Mouse (Mus musculus) heart, postnatal 10 days (tissue): ENCODE data around the gene Trip10. TPM values are rescaled to one million over a fixed set of nuclear protein-coding genes. Genes with fewer than 3 reads are reported as not detected.

Experiments
- DNase-seq, 2 experiments: peaks; one replicate each; pipeline ENCODE4 v3.0.0; 2021
- intact Hi-C: fragments of 180-260 bp; cut with DNase I; formaldehyde crosslinking; loops from one replicate; pipeline ENCODE4 v1.15.1; 2025
- total RNA-seq, 2 experiments: library from RNA; stranded (reverse); gene quantifications; 2 replicates each; pipeline ENCODE4 v1.2.3; 2021

The Trip10 gene
- total RNA-seq, 2 experiments from 2014 or later = 57.8 to 72.1 TPM

DNA sequence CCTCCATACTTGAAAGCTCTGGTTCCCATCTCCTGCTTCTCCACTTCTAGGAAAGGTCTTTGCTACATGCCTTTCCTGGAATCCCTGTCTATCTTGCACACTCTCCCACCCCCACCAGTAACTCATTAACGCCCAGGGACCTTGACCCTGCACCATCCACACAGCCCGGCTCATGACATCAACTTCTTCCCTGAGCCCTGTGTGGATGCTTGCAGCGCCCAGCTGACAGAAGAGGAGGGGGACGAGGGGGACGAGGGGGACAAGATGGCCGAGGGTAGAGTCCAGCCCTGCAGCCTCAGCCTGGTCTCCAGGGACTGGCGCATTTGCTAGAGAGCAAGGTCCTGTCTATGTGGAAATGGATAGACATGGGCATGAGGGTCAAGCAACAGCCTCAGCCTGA, 16.2 kb upstream of the Trip10 start:
- no peak for DNase-seq
- intact Hi-C loops = no loop called here

DNA sequence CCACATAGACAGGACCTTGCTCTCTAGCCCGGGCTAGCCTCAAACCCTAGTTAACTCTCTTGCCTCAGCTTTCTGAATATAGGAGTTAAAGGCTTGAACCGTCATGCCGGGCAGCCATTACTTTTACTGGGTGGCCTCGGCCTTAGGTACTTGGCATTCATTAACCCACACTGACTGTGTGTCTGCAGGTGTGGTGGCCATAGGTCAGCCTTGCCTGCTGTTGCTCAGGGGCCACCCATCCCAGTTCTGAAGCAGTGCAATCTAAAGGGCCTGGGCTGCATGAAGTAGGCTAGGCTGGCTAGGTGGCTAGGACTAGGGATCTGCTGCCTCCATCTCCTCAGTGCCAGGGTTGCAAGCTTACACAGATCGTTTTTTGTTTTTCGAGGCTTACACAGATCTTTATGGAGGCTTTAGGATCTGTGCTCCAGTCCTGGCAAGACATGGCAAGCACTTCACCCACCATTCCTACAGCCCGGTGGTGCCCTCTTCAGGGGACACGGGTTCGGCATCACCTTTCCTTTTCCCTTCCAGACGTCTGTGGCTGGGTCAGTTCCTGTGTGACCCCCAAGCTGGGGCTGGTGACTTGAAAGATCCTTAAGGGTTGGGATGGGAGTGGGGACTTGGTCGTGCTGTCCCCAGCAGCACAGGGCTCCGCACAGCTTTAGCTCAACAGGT, 14.9 kb upstream of the Trip10 start:
- no peak for DNase-seq
- intact Hi-C loops = no loop called here

- DNase-seq = no peak
- intact Hi-C loops = no loop called here
Observed at GRCm38 (mm10) chr17:57235803-57236202, 13.5 kb upstream of the Trip10 start.

DNA sequence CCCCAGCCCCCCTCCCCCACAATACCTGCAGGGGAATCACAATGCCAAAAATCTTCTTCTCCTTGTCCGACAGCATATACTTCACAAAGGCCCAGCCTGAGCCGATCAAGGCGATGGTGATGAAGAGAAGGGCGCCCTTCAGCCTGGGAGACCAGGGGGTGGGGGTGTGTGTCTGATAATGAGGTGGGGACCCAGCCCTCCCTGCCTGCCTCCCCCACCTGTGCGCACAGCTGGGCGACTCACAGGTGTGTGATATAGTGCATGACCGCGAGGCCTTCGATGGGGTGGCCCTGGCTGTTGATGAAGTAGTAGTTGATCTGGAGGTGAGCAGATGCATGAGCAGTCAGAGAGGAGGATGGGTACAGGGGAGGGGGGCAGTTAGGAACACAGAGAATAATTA, 12.1 kb upstream of the Trip10 start:
- intact Hi-C loops = no loop called here
- DNase-seq = no peak

DNA sequence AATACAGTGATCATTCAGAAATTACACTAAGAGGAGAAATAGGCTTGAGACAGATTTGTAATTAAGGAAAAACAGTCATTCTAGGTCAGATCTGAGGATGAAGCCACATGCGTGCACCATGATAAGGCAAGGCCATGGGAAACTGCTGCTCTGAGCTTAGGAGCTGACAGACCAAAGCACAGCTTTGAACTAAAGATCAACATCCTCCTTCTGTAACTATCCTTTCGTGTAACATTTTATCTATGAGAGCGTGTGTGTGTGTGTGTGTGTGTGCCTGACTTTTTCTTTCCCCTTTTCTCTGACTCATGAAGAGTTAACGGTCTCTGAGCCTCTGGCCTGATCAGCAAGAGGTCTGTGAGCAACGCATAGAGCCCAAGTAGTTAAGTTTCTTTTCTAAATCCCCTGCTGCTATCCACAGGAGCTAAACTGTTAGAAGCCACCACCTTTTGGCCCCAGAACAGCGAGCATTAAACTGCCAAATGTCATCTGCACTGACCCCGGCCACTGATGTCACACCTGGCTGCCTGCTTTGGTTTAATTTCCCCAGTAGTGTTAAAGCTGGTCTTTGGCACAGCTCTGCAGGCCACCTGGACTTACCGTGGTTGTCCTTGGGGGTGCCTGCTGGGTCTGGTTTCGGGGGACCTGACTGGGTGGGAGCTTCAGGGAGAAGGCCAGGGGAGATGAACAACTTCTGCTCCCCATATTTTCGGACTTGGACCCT, 5.4 kb upstream of the Trip10 start:
- intact Hi-C loops = loop anchor here (10.0 kb wide), 1 partner anchor 249 kb away; the partner anchor contains the start of genes Alkbh7 and Clpp
- no peak for DNase-seq

DNA sequence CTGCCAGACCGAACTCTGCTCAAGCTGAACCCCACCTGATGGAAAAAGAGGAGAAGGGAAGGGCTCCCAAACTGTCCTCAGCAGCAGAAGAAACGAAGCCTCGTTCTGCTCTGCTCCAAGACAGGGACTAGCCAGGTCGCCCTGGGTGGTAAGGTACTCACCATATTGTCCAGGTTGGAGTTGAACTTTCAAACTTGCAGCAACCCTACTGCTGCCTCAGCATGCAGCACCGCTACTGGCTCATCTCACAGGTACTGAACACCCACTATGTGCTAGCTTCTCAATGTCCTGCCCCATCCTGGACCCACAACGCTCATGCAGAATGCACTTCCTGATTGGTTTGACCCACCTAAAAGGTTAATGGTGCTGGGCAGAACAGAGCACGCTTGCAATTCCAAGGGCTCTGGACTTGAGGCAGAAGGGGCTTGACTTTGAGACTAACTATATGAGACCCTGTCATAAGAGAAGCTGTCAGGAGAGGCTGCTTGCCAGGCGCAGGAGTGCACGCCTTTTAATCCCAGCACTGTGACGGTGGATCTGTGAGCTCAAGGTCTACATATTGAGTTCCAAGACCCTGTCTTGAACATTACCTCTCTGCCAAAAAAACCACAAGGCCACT, 3.8 kb upstream of the Trip10 start:
- intact Hi-C loops = loop anchor here (5.0 to 10.0 kb wide), 2 partner anchors 183 to 251 kb away; partner anchors contain the start of genes Alkbh7 and Clpp
- DNase-seq = no peak

DNA sequence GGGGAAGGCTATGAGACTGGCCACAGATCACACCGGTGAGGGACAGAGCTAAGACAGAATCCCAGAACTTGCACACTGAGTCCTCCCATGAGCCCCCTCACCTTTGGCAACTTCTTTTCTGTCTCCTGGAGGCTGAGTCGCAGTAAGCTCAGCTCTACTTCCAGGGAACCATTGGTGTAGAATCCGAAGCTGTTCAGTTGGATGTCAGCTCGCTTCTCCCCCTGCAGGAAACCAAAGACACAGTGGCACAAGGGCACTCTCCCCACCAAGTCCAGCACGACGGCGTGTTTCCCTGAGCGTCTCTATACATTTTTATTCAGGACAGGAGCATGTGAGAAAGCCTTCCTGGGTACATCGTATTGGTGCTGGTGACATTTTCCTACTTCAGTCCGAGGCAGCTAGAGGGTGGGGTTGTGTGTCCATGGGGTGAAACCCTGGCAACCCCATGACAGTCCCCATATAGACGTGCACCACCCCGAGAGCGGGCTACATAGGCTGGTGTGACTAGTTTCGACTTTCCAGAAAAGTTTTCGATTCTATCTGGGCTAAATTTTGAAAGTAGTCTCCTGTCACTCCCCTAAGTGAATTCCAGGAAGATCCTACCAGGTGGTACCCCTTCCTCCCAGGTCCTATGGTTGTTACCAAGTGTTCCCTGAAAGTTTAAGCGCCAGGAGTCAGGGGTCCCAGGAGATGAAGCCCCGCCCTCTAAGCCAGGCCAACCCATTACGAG, 2.4 kb upstream of the Trip10 start:
- intact Hi-C loops = loop anchor here (5.0 to 10.0 kb wide), 2 partner anchors 185 to 252 kb away; partner anchors contain the start of genes Alkbh7 and Clpp
- DNase-seq = no peak

DNA sequence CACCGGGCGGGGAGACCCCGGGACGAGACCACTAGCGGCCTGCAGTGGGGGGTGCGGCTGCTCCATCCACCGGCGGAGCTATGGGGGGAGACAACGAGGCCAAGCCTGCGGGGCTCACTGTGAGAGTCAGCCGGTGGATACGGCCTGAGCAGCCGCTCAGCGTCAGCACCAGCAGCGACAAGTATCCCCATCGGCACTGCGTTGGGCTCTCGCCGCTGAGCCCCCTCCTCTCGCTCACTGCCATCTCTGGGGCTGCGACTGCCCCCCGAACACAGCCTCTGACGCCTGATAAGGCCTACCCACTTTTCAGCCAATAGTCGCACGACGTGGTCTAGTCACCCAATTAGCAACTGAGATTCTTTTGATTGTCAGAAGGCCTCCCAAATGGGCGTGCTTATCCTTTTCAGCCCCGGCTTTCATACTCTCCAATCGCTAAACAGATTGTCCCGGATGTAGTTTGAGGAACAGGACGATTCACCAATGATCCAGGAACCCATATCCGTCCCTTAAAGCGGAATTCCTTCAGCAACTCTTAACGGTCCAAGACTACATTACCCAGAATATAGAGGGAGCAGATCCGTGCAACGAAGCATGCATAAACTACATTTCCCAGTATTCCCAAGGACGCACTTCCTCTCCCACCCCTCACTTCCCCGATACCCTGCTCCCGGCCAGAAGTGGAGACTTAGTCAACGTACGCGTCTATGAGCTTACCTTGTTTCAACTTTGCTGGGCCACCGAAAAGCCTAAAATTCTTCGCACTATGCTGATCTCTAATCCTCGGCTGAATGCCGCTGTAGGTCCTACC, 1.7 kb upstream of the Trip10 start:
- intact Hi-C loops = loop anchor here (1.0 to 10.0 kb wide), 3 partner anchors 29 to 253 kb away; partner anchors contain the start of genes Alkbh7 and Clpp
- DNase-seq = peak; percentile 97 to 98

DNA sequence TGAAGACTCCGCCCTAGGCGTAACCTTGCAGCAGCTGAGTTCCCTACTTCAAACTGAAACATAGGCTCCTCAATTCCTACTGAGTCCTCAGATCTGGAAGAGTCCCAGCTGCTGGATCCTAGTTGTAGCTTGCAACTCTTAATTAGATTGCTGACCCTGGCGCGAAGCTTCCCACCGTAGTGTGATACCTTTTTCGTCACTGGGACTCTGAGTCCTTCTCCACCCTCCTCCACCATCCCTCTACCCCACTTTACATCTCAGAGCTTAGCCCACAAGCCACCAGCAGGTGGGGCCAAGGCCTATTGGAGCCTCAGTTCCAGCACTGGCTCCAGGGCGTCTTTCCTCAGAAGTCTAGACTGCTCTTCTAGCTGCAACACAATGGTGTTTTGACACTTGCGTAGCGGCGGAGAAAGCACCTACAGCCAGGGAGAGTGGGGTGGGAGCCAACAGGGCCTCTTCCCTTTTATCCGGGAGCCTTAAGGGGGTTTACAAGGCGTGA, 1.0 kb upstream of the Trip10 start, which contains the start of gene Gpr108:
Gene Gpr108 (minus strand): TSS at position 246 of the 499 bp plus-strand sequence.
- intact Hi-C loops = loop anchor here (1.0 to 10.0 kb wide), 3 partner anchors 28 to 253 kb away; partner anchors contain the start of genes Alkbh7 and Clpp
- DNase-seq = peak; percentile 89 to 92

DNA sequence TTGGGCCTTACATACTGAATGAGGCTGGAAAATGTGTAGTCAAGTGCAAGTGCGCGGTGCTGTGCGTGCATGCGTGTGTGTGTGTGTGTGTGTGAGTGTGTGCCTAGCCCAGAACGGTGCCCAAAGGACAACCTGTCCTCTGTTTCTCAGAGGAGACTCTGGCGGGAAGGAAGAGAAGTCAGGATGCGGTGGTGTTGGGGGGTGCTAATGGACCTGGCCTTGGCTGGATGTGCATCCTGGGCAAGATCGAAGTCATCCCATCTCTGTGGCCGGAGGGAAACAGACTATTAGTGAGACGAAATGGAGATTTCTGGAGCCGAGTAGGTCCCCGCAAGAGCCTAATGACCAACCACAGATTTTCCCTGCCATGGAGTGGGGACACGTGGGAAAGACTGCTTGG, 484 bp upstream of the Trip10 start:
- intact Hi-C loops = loop anchor here (1.0 to 10.0 kb wide), 3 partner anchors 28 to 254 kb away; partner anchors contain the start of genes Alkbh7 and Clpp
- peak in 1 of 2 experiments; percentile 40 for DNase-seq

DNA sequence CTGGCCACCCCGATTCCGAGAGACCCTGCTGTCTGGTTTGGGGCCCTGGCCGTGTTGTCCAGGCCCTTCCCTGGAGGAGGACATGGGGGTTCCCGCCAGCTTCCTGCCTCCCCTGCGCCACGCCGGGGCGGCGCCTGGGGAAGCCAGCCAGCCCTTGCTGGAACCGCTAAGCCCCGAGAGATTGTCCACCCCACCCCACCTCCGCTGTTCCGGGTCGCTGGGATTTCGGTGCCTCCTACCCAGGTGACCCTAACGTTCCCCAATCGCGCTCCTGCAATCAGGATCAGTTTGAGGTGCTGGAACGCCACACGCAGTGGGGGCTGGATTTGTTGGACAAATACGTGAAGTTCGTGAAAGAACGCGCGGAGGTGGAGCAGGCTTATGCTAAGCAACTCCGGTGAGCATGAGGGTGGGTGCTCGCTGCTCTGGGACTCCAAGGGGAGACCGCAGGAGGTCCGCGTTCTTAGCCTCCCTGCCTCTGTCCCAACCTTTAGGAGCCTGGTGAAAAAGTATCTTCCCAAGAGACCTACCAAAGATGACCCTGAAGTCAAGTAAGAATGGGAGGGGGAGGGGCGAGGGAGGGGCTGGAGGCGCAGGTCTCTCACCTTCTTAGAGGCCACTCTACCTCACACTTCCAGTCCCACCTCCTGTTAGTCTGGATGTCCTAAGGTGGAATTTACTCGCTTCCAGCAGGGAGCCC, 1.4 kb downstream of the Trip10 start:
- DNase-seq = peak; percentile 71 to 73
- intact Hi-C loops = no loop called here

DNA sequence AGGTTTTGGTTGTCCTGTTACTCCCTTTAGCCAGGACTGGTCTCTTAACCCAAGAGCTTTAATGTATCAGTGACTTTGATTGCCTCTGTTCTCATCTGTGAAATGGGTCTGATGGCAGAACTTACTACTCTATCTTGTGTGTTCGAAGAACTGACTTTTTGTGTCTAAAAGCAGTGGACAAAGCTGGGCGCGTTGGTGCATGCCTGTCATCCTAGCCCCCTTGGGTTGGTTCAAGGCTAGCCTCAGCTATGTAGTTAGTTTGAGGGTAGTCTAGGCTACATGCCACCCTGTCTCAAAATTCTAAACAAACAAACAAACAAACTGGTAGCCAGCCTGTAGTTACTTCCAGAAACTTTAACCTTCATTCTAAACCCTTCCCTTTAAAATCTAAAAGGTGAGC, 2.2 kb downstream of the Trip10 start:
- DNase-seq = no peak
- intact Hi-C loops = no loop called here

GRCm38 (mm10) chr17:57253306-57253705, 4.1 kb downstream of the Trip10 start:
- intact Hi-C loops = no loop called here
- no peak for DNase-seq

GRCm38 (mm10) chr17:57255354-57255753, 6.1 kb downstream of the Trip10 start:
- DNase-seq = no peak
- intact Hi-C loops = no loop called here

GRCm38 (mm10) chr17:57256921-57257485, 7.7 kb downstream of the Trip10 start:
- intact Hi-C loops = no loop called here
- DNase-seq = no peak

DNA sequence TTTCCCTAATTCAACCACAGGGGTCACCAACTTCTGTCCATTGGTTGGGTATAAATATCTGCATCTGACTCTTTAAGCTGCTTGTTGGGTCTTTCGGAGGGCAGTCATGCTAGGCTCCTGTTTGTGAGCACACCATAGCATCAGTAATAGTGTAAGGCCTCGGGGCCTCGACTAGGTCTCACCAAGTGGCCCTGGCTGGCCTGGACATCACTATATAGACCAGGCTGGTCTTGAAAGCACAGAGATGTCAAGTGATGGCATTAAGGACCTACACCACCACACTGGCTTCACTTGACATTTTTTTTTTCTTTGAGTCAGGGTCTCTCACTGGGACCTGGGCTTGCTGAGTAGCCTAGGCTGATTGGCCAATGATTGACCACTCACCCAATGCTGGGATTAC, 8.9 kb downstream of the Trip10 start:
- intact Hi-C loops = no loop called here

DNA sequence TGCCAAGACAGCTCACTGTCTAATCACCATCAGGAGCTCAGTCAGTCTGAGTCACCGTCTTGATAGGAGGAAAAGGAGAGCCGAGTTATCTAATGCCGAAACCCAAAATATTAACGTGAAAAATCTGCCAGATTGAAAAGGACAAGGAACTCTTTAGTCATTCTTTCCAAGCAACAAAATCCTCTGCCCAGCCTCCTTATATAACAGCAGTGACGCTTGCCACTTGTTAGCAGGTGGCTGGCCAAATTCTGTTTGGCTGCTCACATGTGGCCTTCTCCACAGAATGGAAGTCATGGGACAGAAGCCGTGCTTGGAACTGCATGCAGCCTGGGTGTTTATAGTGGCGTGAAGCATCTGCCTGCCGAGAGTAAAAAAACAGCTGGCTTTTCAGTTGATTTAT, 10.5 kb downstream of the Trip10 start:
- DNase-seq = peak; percentile 71 to 80
- intact Hi-C loops = no loop called here

More for the DNA sequence above, 8.9 kb downstream of the Trip10 start:
- DNase-seq = no peak

- intact Hi-C loops = no loop called here
- DNase-seq = no peak
Observed at GRCm38 (mm10) chr17:57260351-57260750, 11.1 kb downstream of the Trip10 start.

DNA sequence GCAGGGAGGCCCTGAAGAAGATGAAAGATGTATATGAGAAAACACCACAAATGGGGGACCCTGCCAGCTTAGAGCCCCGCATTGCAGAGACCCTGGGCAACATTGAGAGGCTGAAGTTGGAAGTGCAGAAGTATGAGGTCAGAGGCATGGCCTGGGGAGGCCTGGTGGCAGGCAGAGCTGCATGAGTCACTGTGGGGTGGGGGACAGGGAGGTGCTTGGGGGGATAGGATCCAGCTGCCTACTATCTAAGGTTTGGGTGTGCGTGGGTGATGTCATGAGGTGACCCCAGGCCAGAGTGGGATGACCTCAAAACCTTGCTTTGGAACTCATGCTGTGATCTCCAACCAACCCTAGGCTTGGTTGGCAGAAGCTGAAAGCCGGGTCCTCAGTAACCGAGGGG, 12.0 kb downstream of the Trip10 start:
- DNase-seq = no peak
- intact Hi-C loops = no loop called here
